Mouse (Mus musculus): ENCODE measurements at regions not wholly inside any gene's neighbourhood (a gene's known extent, or its start where the extent isn't known, plus 50 kb on each side); places are given as distances from the start of the nearest gene placed in this dataset.

DNA sequence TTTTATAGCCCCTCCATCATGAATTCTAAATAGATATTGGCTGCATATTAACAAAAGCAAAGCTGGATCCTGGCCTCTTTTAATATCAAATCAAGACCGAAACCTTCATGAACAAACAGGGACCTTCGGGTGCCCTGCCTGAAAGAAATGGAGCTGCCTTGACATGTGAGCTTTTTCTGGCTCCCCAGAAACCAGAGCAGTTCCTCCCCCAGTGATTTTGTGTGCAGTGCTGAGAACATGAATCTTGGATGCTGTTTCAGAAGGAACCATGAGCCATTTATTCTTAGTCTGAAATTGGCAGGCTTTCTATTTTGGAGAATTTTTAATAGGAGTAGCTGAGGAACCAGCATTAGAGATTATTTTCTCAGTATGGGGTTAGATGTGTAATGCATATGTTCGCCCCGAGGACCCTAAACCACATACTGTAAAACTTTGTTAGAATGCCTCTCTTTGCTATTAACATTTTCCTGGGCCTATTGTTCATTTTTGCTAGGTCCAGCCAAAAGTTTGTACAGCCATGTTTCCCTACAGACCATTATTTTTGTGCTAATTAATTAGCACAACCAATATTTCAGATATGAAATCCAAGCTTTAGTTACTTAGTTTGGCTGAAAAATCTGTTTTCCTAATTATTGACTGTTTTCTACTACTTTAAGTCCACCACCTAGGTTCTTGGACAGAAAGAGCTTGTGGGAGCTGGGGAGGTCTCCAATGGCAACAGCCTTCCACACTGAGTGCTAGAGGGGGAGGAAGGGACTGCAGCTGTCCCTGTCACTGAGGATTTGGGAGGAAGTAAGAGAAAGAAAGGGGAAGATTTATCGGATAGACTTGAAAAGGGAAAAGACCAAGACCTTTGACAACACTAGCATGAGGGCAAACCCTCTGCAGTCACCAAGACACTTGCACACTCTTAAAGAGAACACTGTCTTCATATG, 613.0 kb downstream of the Nfib start:
- Histone ChIP-seq H3K4me2 (no peak overlapping the region), H3K27me3 (ENCODE audit: control insufficient read depth, insufficient read depth, low read length) (no peaks in the 10 kb centered on the region), H3K9ac (ENCODE audit: low read depth, low read length) (no peak overlapping the region), H3K36me3 (ENCODE audit: control insufficient read depth, insufficient read depth, low read length) (no peaks in the 10 kb centered on the region), H3K9me3 (replicated peaks; ENCODE audit: control insufficient read depth, low read length) (no peaks in the 10 kb centered on the region), H3K4me3 (ENCODE audit: low read depth, low read length) (no peak overlapping the region), H3K27ac (ENCODE audit: low read depth, low read length) (no peak overlapping the region), H3K4me1 (ENCODE audit: control insufficient read depth, insufficient read depth, low read length) (no peaks in the 10 kb centered on the region; the same call in 1 of the 2 replicates)
- 84% methylated on average over 5 of the region's 5 CpGs for WGBS (ENCODE audit: insufficient replicate concordance)
- ATAC-seq (replicated peaks; ENCODE audit: insufficient number of reproducible peaks, low FRiP score, low TSS enrichment), result no peak

GRCm38 (mm10) chr4:82089657-82090056, 615.9 kb downstream of the Nfib start:
- Histone ChIP-seq H3K27ac (ENCODE audit: low read depth, low read length) (no peak overlapping the region), H3K27me3 (ENCODE audit: control insufficient read depth, insufficient read depth, low read length) (no peaks in the 10 kb centered on the region), H3K4me2 (no peak overlapping the region), H3K9me3 (replicated peaks; ENCODE audit: control insufficient read depth, low read length) (no peaks in the 10 kb centered on the region), H3K9ac (ENCODE audit: low read depth, low read length) (no peak overlapping the region), H3K4me1 (ENCODE audit: control insufficient read depth, insufficient read depth, low read length) (no peaks in the 10 kb centered on the region), H3K36me3 (ENCODE audit: control insufficient read depth, insufficient read depth, low read length) (no peaks in the 10 kb centered on the region), H3K4me3 (ENCODE audit: low read depth, low read length) (no peak overlapping the region)
- ATAC-seq (replicated peaks; ENCODE audit: insufficient number of reproducible peaks, low FRiP score, low TSS enrichment), result no peak
- 84% methylated on average over 5 of the region's 5 CpGs for WGBS (ENCODE audit: insufficient replicate concordance)

DNA sequence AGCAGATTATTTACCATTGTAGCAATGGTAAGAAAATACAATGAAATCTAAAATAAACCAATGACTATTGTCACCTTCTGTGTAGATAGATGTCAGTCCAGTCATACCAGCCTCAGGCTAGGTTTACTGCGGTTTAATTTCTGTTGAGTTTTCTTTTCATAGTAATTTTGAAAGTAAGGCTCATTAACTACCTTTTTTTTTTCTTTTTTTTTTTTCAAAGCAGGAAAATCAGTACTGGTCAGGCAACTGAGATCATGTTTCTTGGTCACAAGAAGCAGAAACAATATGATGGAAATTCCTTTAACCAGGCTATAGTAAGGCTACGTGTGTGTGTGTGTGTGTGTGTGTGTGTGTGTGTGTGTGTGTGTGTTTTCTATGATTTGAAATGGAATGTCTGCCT, 622.0 kb downstream of the Nfib start:
- no peaks in the 10 kb centered on the region for H3K4me1 ChIP-seq (ENCODE audit: control insufficient read depth, insufficient read depth, low read length)
- no peak overlapping the region for H3K4me2 ChIP-seq
- H3K27me3 ChIP-seq (ENCODE audit: control insufficient read depth, insufficient read depth, low read length), result no peaks in the 10 kb centered on the region
- H3K27ac ChIP-seq (ENCODE audit: low read depth, low read length), result no peak overlapping the region
- H3K4me3 ChIP-seq (ENCODE audit: low read depth, low read length), result no peak overlapping the region
- 92% methylated on average over 2 of the region's 2 CpGs for WGBS (ENCODE audit: insufficient replicate concordance)
- no peak overlapping the region for H3K9ac ChIP-seq (ENCODE audit: low read depth, low read length)
- no peaks in the 10 kb centered on the region for H3K36me3 ChIP-seq (ENCODE audit: control insufficient read depth, insufficient read depth, low read length)
- no peak for ATAC-seq (replicated peaks; ENCODE audit: insufficient number of reproducible peaks, low FRiP score, low TSS enrichment)
- H3K9me3 ChIP-seq (replicated peaks; ENCODE audit: control insufficient read depth, low read length), result no peaks in the 10 kb centered on the region

DNA sequence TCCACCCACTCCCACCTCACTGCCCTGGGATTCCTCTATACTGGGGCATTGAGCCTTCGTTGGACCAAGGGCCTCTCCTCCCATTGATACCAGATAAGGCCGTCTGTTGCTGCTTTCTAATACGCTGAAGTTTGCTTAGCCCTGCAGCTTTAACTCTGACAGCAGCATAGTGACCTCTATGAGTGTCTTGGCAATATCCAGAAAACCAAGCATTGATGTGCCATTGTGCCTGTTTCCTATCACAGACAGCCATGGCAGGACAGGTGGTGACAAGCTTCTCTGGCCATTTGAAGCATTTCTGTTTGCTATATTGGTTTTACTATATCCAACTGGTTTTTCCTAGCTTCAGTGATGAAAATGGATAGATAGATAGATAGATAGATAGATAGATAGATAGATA, 625.4 kb upstream of the Mpdz start:
- Histone ChIP-seq H3K36me3 (ENCODE audit: control insufficient read depth, insufficient read depth, low read length) (no peaks in the 10 kb centered on the region), H3K9ac (ENCODE audit: low read depth, low read length) (no peak overlapping the region), H3K27ac (ENCODE audit: low read depth, low read length) (0 out of 2 replicates have a peak overlapping the region, but pooled peaks have one; percentile 35), H3K4me1 (ENCODE audit: control insufficient read depth, insufficient read depth, low read length) (peaks cover 13% of the 10 kb centered on the region), H3K9me3 (replicated peaks; ENCODE audit: control insufficient read depth, low read length) (no peaks in the 10 kb centered on the region), H3K4me2 (no peak overlapping the region), H3K27me3 (ENCODE audit: control insufficient read depth, insufficient read depth, low read length) (no peaks in the 10 kb centered on the region), H3K4me3 (ENCODE audit: low read depth, low read length) (no peak overlapping the region)
- no peak; the same call in 1 of the 2 replicates for ATAC-seq (replicated peaks; ENCODE audit: insufficient number of reproducible peaks, low FRiP score, low TSS enrichment)
- WGBS (ENCODE audit: insufficient replicate concordance), result 11% methylated on average over 3 of the region's 3 CpGs

DNA sequence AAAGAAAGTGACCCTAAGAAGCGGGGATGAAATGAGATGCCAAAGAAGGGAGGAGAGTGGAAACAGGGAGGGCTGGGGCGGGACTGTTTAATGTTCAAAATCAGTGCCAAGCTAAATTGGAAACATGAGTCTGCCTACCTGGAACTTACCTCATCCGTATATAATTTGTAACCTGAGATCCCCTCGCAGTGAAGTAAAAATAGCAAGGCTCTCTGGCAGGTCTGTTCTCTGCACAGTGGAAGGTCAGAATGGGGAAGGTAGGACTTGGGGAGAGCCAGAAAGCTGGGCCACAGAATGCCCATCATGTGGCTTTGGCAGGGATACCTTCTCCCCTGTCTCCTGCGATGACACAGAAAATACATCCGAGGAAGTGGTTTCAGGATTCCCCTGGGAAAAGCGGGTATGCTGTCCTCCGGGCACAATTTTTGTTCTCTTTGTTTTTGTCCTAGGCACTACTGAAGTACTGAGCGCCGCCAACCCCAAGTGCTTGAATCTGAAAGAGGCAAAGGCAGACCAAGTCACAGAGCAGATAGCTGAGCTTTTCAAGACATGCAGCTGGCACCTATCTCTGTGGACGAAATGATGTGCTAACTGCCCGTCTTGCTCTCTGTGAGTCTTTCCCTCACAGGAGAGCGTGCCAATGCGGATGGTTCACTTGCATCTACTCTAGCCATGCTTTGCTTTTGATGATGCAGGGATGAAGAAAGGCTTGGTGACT, 623.2 kb upstream of the Mpdz start:
- H3K4me1 ChIP-seq (ENCODE audit: control insufficient read depth, insufficient read depth, low read length), result peaks cover 18% of the 10 kb centered on the region
- H3K9ac ChIP-seq (ENCODE audit: low read depth, low read length), result peak overlapping the region; percentile 52; the same call in 1 of the 2 replicates
- no peaks in the 10 kb centered on the region for H3K27me3 ChIP-seq (ENCODE audit: control insufficient read depth, insufficient read depth, low read length)
- WGBS (ENCODE audit: insufficient replicate concordance), result 51% methylated on average over 14 of the region's 14 CpGs
- H3K27ac ChIP-seq (ENCODE audit: low read depth, low read length), result peak overlapping the region; percentile 68
- no peaks in the 10 kb centered on the region for H3K9me3 ChIP-seq (replicated peaks; ENCODE audit: control insufficient read depth, low read length)
- 0 out of 2 replicates have a peak overlapping the region, but pooled peaks have one; percentile 8 for H3K4me3 ChIP-seq (ENCODE audit: low read depth, low read length)
- ATAC-seq (replicated peaks; ENCODE audit: insufficient number of reproducible peaks, low FRiP score, low TSS enrichment), result no peak
- peak overlapping the region; percentile 57 for H3K4me2 ChIP-seq
- H3K36me3 ChIP-seq (ENCODE audit: control insufficient read depth, insufficient read depth, low read length), result no peaks in the 10 kb centered on the region

DNA sequence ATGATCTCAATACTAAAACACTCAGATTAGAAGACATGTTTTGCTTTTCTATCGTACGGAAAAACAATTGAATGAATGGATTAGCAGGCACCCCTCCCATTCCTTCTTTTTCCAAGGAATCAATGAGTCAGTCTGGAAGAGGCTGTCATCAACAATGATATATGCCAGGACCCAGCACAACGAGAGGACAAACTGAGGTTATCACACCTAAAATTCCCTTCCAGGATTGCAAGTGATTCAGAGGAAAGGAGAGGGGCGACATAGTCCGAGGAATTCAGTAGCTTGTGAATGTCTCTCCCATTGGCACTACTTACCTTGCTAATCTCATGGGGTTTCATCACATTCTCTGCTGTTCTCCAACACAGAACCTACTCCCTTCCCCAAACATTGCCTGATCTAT, 620.1 kb upstream of the Mpdz start:
- no peak overlapping the region for H3K4me2 ChIP-seq
- H3K4me3 ChIP-seq (ENCODE audit: low read depth, low read length), result no peak overlapping the region
- H3K27me3 ChIP-seq (ENCODE audit: control insufficient read depth, insufficient read depth, low read length), result no peaks in the 10 kb centered on the region
- peaks cover 15% of the 10 kb centered on the region for H3K4me1 ChIP-seq (ENCODE audit: control insufficient read depth, insufficient read depth, low read length)
- peak; percentile 42; the same call in 1 of the 2 replicates for ATAC-seq (replicated peaks; ENCODE audit: insufficient number of reproducible peaks, low FRiP score, low TSS enrichment)
- no peaks in the 10 kb centered on the region for H3K36me3 ChIP-seq (ENCODE audit: control insufficient read depth, insufficient read depth, low read length)
- no peak overlapping the region for H3K9ac ChIP-seq (ENCODE audit: low read depth, low read length)
- 31% methylated on average over 5 of the region's 5 CpGs for WGBS (ENCODE audit: insufficient replicate concordance)
- no peak overlapping the region for H3K27ac ChIP-seq (ENCODE audit: low read depth, low read length)
- H3K9me3 ChIP-seq (replicated peaks; ENCODE audit: control insufficient read depth, low read length), result no peaks in the 10 kb centered on the region

GRCm38 (mm10) chr4:82056671-82057070, 614.1 kb upstream of the Mpdz start:
- Histone ChIP-seq H3K36me3 (ENCODE audit: control insufficient read depth, insufficient read depth, low read length) (no peaks in the 10 kb centered on the region), H3K27me3 (ENCODE audit: control insufficient read depth, insufficient read depth, low read length) (no peaks in the 10 kb centered on the region), H3K9me3 (replicated peaks; ENCODE audit: control insufficient read depth, low read length) (no peaks in the 10 kb centered on the region), H3K4me3 (ENCODE audit: low read depth, low read length) (no peak overlapping the region), H3K27ac (ENCODE audit: low read depth, low read length) (no peak overlapping the region), H3K9ac (ENCODE audit: low read depth, low read length) (no peak overlapping the region), H3K4me2 (no peak overlapping the region), H3K4me1 (ENCODE audit: control insufficient read depth, insufficient read depth, low read length) (no peaks in the 10 kb centered on the region)
- no peak for ATAC-seq (replicated peaks; ENCODE audit: insufficient number of reproducible peaks, low FRiP score, low TSS enrichment)
- WGBS (ENCODE audit: insufficient replicate concordance), result 76% methylated on average over 1 of the region's 1 CpGs

GRCm38 (mm10) chr4:82048171-82048570, 605.6 kb upstream of the Mpdz start:
- Histone ChIP-seq H3K4me3 (ENCODE audit: low read depth, low read length) (no peak overlapping the region), H3K27ac (ENCODE audit: low read depth, low read length) (no peak overlapping the region), H3K9me3 (replicated peaks; ENCODE audit: control insufficient read depth, low read length) (no peaks in the 10 kb centered on the region), H3K36me3 (ENCODE audit: control insufficient read depth, insufficient read depth, low read length) (no peaks in the 10 kb centered on the region), H3K4me1 (ENCODE audit: control insufficient read depth, insufficient read depth, low read length) (peaks cover 2% of the 10 kb centered on the region; the same call in 1 of the 2 replicates), H3K4me2 (no peak overlapping the region), H3K9ac (ENCODE audit: low read depth, low read length) (no peak overlapping the region), H3K27me3 (ENCODE audit: control insufficient read depth, insufficient read depth, low read length) (no peaks in the 10 kb centered on the region)
- no peak for ATAC-seq (replicated peaks; ENCODE audit: insufficient number of reproducible peaks, low FRiP score, low TSS enrichment)
- 83% methylated on average over 2 of the region's 2 CpGs for WGBS (ENCODE audit: insufficient replicate concordance)
